Mouse (Mus musculus) liver, adult 2 months (tissue): ENCODE results near the gene Tax1bp3. TPM values are rescaled to one million over a fixed set of nuclear protein-coding genes. Genes with fewer than 3 reads are reported as not detected.

Source experiments
- DNase-seq: peaks from one replicate; pipeline ENCODE4 v3.0.0-alpha.2; 2011; ENCODE audit warnings: low read depth, low spot score; ENCODE audit errors: extremely low read depth
- H3K27ac ChIP-seq: fragments of 200-500 bp; replicated peaks from 2 replicates; pipeline ENCODE4 v1.5.1; 2012; ENCODE audit warnings: low read depth, mild to moderate bottlenecking, control low read depth, inconsistent platforms, low read length; ENCODE audit not compliant: insufficient read depth
- H3K27me3 ChIP-seq: fragments of 200-500 bp; 2 replicates; pipeline ENCODE4 v1.6.1; 2012; ENCODE audit warnings: mild to moderate bottlenecking, moderate library complexity, low read length, inconsistent platforms; ENCODE audit not compliant: control insufficient read depth, insufficient read depth
- H3K36me3 ChIP-seq: fragments of 200-500 bp; 2 replicates; pipeline ENCODE4 v1.6.1; 2012; ENCODE audit warnings: low read length, inconsistent platforms; ENCODE audit not compliant: control insufficient read depth, insufficient read depth
- H3K4me1 ChIP-seq: fragments of 200-500 bp; 2 replicates; pipeline ENCODE4 v1.6.1; 2011; ENCODE audit warnings: low read length; ENCODE audit not compliant: control insufficient read depth, insufficient read depth
- H3K4me3 ChIP-seq: fragments of 200-500 bp; 2 replicates; pipeline ENCODE4 v1.5.1; 2011; ENCODE audit warnings: low read depth, mild to moderate bottlenecking, control low read depth, low read length, moderate library complexity; ENCODE audit not compliant: insufficient read depth
- H3K79me2 ChIP-seq: fragments of 200-500 bp; 2 replicates; pipeline ENCODE4 v1.6.1; 2012; ENCODE audit warnings: inconsistent platforms, mild to moderate bottlenecking, low read length, moderate library complexity; ENCODE audit not compliant: control insufficient read depth, insufficient read depth
- H3K9ac ChIP-seq: fragments of 200-500 bp; 2 replicates; pipeline ENCODE4 v1.6.1; 2012; ENCODE audit warnings: low read depth, mild to moderate bottlenecking, control low read depth, inconsistent platforms, low read length
- CTCF ChIP-seq: fragments of 200-500 bp; IDR thresholded peaks from 2 replicates; pipeline ENCODE4 v1.5.1; 2011; ENCODE audit warnings: low read depth, low read length, control low read depth
- POLR2A ChIP-seq: fragments of 200-500 bp; IDR thresholded peaks from 2 replicates; pipeline ENCODE4 v1.6.1; 2011; ENCODE audit warnings: low read length, control low read depth; ENCODE audit not compliant: insufficient read depth; ENCODE audit errors: extremely low read depth
- WGBS: fragments of 180-500 bp; shearing (Covaris S2); methylation state at CpG from one replicate; pipeline ENCODE4 v1.1.7; 2018; 5-methylcytosine and 5-hydroxymethylcytosine counted together
- polyA plus RNA-seq: library from polyadenylated mRNA; depleted of rRNA; stranded (reverse); fragments of >200 nt; gene quantifications from 2 replicates; pipeline ENCODE4 v1.2.3, GENCODE M21; 2012; rRNA removed
- total RNA-seq: library from RNA; depleted of rRNA; stranded (reverse); fragments of >200 nt; gene quantifications from 2 replicates; pipeline ENCODE4 v1.2.3, GENCODE M21; 2014; rRNA removed

Gene Tax1bp3
- 11.5 and 13.2 TPM in 2 replicates for total RNA-seq
- polyA plus RNA-seq: 16.6 and 19.4 TPM in 2 replicates

DNA sequence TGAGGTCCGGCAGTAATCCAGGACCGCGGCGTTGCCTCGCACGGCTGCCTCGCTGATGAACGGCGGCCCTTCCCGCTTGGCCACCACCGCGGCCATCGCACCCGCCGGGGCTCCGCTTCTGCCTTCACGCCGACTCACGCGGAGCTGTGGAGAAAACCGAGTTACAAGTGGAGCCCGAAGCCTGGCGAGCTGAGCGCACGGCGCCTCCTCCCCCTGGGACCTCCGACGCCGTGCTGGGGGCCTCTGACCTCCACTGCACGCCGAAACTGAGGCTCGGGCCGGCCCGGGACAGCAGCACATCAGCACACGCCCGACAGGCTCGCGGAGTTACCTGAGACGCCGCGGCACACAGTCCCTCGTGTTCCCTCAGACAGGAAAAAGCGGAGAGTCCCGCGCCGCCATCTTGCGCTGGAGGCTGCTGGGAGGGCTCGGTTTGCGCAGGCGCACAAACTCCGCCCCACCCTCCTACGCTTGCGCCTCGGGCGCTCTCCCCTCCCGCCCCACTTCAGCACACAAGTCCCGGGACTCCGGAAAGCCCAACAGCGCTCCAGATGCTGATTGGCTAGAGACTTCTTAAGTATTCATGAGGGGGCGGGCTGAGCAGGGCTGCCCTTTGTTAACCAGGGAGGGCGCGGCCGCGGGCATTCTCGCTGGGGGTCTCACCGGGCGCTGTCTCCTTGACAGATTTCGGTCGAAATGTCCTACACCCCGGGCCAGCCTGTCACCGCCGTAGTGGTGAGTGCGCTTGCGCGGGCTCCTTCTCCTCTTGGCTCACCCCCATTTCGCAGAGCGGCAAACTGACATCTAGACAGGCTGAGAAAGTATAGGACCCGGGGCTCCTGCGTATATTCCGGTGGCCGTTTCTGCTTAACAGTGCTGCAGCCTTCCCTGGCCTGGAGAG lies at the start of gene Tax1bp3, which contains the start of gene Emc6:
Gene Tax1bp3 (plus strand): TSS at position 476 of the 901 bp plus-strand sequence.
Gene Emc6 (minus strand): TSS at position 430 of the 901 bp plus-strand sequence.
- peak within 1 kb of the TSS; percentile 97 for H3K9ac ChIP-seq
- H3K79me2 ChIP-seq: peaks cover 8% of the 10 kb centered on the region
- H3K4me3 ChIP-seq: peak within 1 kb of the TSS; percentile 95
- DNase-seq: peak; percentile 96
- WGBS: under 1% methylated on average over 81 of the region's 81 CpGs
- peak; percentile 76 for TF ChIP-seq POLR2A
- TF ChIP-seq CTCF: no peak
- peak within 1 kb of the TSS; percentile 95 for H3K27ac ChIP-seq
- H3K27me3 ChIP-seq: no peaks in the 10 kb centered on the region
- H3K4me1 ChIP-seq: peaks cover 13% of the 10 kb centered on the region
- peaks cover 1% of the 10 kb centered on the region; the same call in 1 of the 2 replicates for H3K36me3 ChIP-seq

DNA sequence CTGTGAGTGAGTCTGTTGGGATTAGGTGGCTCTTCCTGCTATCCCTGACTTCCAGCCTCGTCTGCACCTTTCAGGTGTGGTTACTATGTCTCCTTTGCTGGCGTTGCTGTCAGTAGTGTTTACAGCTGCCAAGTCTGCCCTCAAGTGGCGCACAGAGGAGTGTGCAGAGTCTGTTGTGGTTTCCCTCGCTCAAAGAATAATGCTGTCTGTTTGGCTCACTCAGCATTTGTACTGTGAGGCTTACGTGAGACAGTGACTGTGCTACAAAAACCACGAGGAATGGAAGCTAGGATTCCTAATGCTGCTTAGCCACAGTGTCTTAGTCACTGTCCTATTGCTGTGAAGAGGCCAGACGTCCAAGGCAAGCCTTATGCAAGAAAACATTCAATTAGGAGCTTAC lies 45.9 kb upstream of the Tax1bp3 start:
- no peak overlapping the region for H3K27ac ChIP-seq
- TF ChIP-seq CTCF (peak; percentile 63), POLR2A (no peak)
- H3K4me1 ChIP-seq: no peaks in the 10 kb centered on the region
- no peaks in the 10 kb centered on the region for H3K36me3 ChIP-seq
- DNase-seq: peak; percentile 26
- no peak overlapping the region for H3K4me3 ChIP-seq
- 0 out of 2 replicates have a peak, but pooled peaks cover 3% of the 10 kb centered on the region for H3K79me2 ChIP-seq
- no peaks in the 10 kb centered on the region for H3K27me3 ChIP-seq
- no peak overlapping the region for H3K9ac ChIP-seq
- 43% methylated on average over 7 of the region's 7 CpGs for WGBS

DNA sequence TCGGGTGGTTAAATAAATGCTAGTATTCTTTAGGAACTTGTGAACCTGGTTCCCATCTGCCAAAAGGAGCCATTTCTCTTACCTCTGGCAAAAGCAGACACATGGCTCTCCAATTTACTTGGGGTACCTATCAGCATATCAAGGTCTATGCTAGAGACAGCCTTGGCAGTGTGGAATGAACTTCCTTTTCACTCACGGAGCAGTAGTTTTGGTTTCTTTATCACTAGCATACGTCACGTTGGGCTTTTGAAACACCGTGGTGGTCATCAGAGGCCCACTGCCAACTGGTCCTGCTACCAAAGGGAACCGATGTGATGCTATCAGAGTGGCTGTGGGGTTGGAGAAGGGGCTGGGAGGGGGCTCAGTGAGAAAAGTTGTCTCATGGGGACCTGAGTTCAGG lies 43.9 kb upstream of the Tax1bp3 start:
- H3K36me3 ChIP-seq: no peaks in the 10 kb centered on the region
- no peak for TF ChIP-seq CTCF
- TF ChIP-seq POLR2A: no peak
- H3K9ac ChIP-seq: no peak overlapping the region
- H3K27ac ChIP-seq: no peak overlapping the region
- H3K79me2 ChIP-seq: 0 out of 2 replicates have a peak, but pooled peaks cover 3% of the 10 kb centered on the region
- no peak overlapping the region for H3K4me3 ChIP-seq
- peaks cover 4% of the 10 kb centered on the region; the same call in 1 of the 2 replicates for H3K4me1 ChIP-seq
- no peaks in the 10 kb centered on the region for H3K27me3 ChIP-seq
- no peak for DNase-seq
- 74% methylated on average over 6 of the region's 6 CpGs for WGBS

- TF ChIP-seq POLR2A: no peak
- TF ChIP-seq CTCF: no peak
- WGBS: 81% methylated on average over 5 of the region's 5 CpGs
- Histone ChIP-seq H3K4me3 (no peak overlapping the region), H3K79me2 (0 out of 2 replicates have a peak, but pooled peaks cover 3% of the 10 kb centered on the region), H3K27ac (no peak overlapping the region), H3K9ac (no peak overlapping the region), H3K36me3 (no peaks in the 10 kb centered on the region), H3K4me1 (peaks cover 4% of the 10 kb centered on the region; the same call in 1 of the 2 replicates), H3K27me3 (no peaks in the 10 kb centered on the region)
- no peak for DNase-seq
Measured at GRCm38 (mm10) chr11:73134222-73134621, 42.7 kb upstream of the Tax1bp3 start.

GRCm38 (mm10) chr11:73136587-73136986 lies 40.3 kb upstream of the Tax1bp3 start:
- Histone ChIP-seq H3K27me3 (no peaks in the 10 kb centered on the region), H3K79me2 (0 out of 2 replicates have a peak, but pooled peaks cover 3% of the 10 kb centered on the region), H3K36me3 (no peaks in the 10 kb centered on the region), H3K4me1 (peaks cover 4% of the 10 kb centered on the region; the same call in 1 of the 2 replicates), H3K4me3 (peak overlapping the region; percentile 77), H3K9ac (peak overlapping the region; percentile 43), H3K27ac (no peak overlapping the region)
- no peak for DNase-seq
- 73% methylated on average over 6 of the region's 6 CpGs for WGBS
- TF ChIP-seq POLR2A (no peak), CTCF (no peak)
